Mouse (Mus musculus): ENCODE measurements around the gene Tesk1. TPM values are rescaled to one million over a fixed set of nuclear protein-coding genes. Genes with fewer than 3 reads are reported as not detected.
"Not testable (repeated sequence)": the region's sequence is repeated elsewhere in the genome, so short reads cannot be mapped to it uniquely, and the experiment has no call there.

Tesk1 gene
- polyA plus RNA-seq, 1 experiment from 2014 or later = 22.6 TPM

GRCm38 (mm10) chr4:43480985-43481384 is 39.2 kb downstream of the Tesk1 start:
- DNase-seq (ENCODE audit: low spot score) (no peak), ATAC-seq (ENCODE audit: low FRiP score) (no peak)
- no peaks in the 10 kb centered on the region for H3K27me3 ChIP-seq (ENCODE audit: control insufficient read depth, insufficient read depth, low read length)
- no peaks in the 10 kb centered on the region for H3K36me3 ChIP-seq (replicated peaks; ENCODE audit: control insufficient read depth, insufficient read depth)
- no peak overlapping the region for H3K4me3 ChIP-seq (replicated peaks; ENCODE audit: low read length)
- H3K9me3 ChIP-seq (ENCODE audit: control insufficient read depth, low read length) = no peaks in the 10 kb centered on the region
- H3K27ac ChIP-seq = no peak overlapping the region
- 0 out of 2 replicates have a peak, but pooled peaks cover 6% of the 10 kb centered on the region for H3K4me1 ChIP-seq (replicated peaks; ENCODE audit: control insufficient read depth, insufficient read depth, low read length)
- no peak overlapping the region for H3K4me2 ChIP-seq (replicated peaks)
- H3K9ac ChIP-seq = no peak overlapping the region
- 86% methylated on average over 5 of the region's 5 CpGs for WGBS

DNA sequence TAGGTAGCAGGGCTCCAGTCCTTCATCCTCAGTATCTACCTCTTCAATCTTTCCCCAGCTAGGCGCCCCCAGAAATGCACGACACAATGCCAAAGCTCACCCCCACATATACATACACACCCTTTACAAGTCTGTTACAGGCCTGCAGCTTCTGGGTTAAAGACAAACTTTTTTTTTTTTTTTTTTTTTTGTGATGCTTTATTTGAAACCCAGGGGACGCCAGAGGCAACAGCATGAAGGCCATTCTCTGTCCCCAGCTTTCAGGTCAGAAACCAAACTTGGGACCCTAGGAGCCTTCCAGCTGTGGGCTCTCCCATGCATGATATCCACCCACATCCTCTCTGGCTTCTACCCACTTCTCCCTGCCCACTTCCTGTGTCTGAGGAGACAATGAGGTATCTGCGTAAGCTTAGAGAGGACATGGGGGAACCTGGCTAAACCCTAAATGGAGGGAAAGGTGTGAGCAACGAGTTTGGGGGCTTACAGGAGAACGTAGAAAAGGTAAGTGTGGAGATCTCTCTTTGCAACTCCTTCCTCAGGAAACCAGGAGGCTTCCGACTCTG is 40.2 kb downstream of the Tesk1 start:
- no peak overlapping the region for H3K4me3 ChIP-seq (replicated peaks; ENCODE audit: low read length)
- no peak for ATAC-seq (ENCODE audit: low FRiP score)
- H3K9ac ChIP-seq = no peak overlapping the region
- H3K27ac ChIP-seq = no peak overlapping the region
- H3K36me3 ChIP-seq (replicated peaks; ENCODE audit: control insufficient read depth, insufficient read depth) = no peaks in the 10 kb centered on the region
- no peaks in the 10 kb centered on the region for H3K27me3 ChIP-seq (ENCODE audit: control insufficient read depth, insufficient read depth, low read length)
- no peaks in the 10 kb centered on the region for H3K9me3 ChIP-seq (ENCODE audit: control insufficient read depth, low read length)
- WGBS = 76% methylated on average over 7 of the region's 7 CpGs
- no peak overlapping the region for H3K4me2 ChIP-seq (replicated peaks)
- 0 out of 2 replicates have a peak, but pooled peaks cover 6% of the 10 kb centered on the region for H3K4me1 ChIP-seq (replicated peaks; ENCODE audit: control insufficient read depth, insufficient read depth, low read length)
- DNase-seq (ENCODE audit: low spot score) = no peak

DNA sequence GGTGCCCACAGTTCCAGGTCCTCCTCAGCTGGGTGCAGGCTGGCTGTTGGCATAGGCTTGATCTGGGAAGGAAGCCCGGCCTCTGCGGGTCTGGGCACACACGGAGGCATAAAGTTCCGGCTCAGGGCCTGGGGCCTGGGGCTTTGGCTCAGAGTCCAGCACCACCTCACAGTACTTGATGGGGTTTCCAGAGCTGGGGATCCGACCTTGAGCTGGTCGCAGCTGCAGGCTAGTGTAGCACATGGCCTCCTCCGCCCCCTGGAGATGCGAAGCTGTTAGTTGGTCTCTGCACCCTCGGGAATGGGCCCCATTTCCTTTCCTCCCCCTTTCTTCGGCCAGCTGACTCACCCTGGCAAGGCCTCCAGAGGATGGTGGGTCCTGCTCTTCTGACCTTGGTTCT is 40.9 kb downstream of the Tesk1 start:
- Histone ChIP-seq H3K9ac (no peak overlapping the region), H3K9me3 (ENCODE audit: control insufficient read depth, low read length) (no peaks in the 10 kb centered on the region), H3K4me3 (replicated peaks; ENCODE audit: low read length) (no peak overlapping the region), H3K36me3 (replicated peaks; ENCODE audit: control insufficient read depth, insufficient read depth) (no peaks in the 10 kb centered on the region), H3K27me3 (ENCODE audit: control insufficient read depth, insufficient read depth, low read length) (no peaks in the 10 kb centered on the region), H3K27ac (no peak overlapping the region), H3K4me2 (replicated peaks) (no peak overlapping the region), H3K4me1 (replicated peaks; ENCODE audit: control insufficient read depth, insufficient read depth, low read length) (0 out of 2 replicates have a peak, but pooled peaks cover 6% of the 10 kb centered on the region)
- DNase-seq (ENCODE audit: low spot score) (no peak), ATAC-seq (ENCODE audit: low FRiP score) (no peak)
- WGBS = 74% methylated on average over 10 of the region's 10 CpGs

DNA sequence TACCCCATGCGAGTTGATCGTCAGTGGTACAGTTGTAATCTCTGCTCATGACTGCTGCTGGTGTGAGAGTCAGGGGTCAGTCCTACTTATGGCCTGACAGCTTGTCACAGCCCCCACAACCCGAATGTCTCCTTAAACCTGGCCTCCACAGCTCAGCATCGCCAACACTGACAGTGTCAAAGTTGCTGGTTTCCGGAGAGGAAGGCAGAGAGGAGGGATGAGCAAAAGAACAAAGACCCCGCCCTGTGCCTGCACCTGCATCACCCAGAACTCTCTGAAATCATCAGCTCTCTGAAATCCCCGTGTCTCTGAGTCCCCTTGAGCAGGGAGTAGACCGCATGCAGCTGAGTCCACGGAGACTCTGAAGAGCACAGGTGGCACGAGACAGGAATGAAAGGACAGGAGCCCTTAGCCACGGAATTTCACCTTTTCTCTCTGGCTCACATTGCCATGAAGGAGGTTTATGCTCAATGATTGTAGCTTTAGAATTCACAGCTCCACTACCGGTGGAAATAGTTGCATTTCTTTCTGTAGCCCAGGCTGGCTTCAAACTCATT is 41.9 kb downstream of the Tesk1 start, which contains the start of gene Sit1:
Gene Sit1 (minus strand): TSS at position 200 of the 557 bp plus-strand sequence.
- WGBS = 63% methylated on average over 12 of the region's 12 CpGs

DNA sequence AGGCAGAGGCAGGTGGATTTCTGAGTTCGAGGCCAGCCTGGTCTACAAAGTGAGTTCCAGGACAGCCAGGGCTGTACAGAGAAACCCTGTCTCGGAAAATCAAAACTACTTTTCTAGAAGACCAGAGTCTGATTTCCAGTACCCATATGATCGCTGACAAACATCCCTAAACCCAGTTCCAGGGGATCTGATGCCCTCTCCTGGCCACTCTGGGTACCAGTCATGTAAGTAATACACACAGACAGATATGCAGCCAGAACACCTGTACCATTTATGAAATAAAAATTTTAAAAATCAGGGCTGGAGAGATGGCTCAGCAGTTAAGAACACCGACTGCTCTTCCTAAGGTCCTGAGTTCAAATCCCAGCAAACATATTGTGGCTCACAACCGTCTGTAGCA is 43.9 kb downstream of the Tesk1 start:
- not testable (repeated sequence) for H3K9ac ChIP-seq; H3K4me2 ChIP-seq (replicated peaks); H3K27me3 ChIP-seq (ENCODE audit: control insufficient read depth, insufficient read depth, low read length); H3K9me3 ChIP-seq (ENCODE audit: control insufficient read depth, low read length); H3K4me3 ChIP-seq (replicated peaks; ENCODE audit: low read length); H3K4me1 ChIP-seq (replicated peaks; ENCODE audit: control insufficient read depth, insufficient read depth, low read length); H3K27ac ChIP-seq; DNase-seq (ENCODE audit: low spot score); H3K36me3 ChIP-seq (replicated peaks; ENCODE audit: control insufficient read depth, insufficient read depth); ATAC-seq (ENCODE audit: low FRiP score)
- 85% methylated on average over 5 of the region's 5 CpGs for WGBS

More for the DNA sequence above, 41.9 kb downstream of the Tesk1 start, which contains the start of gene Sit1:
- Histone ChIP-seq H3K9ac (no peak within 1 kb of the TSS), H3K4me3 (replicated peaks; ENCODE audit: low read length) (no peak within 1 kb of the TSS), H3K9me3 (ENCODE audit: control insufficient read depth, low read length) (no peaks in the 10 kb centered on the region), H3K4me2 (replicated peaks) (no peak within 1 kb of the TSS), H3K27ac (no peak within 1 kb of the TSS), H3K4me1 (replicated peaks; ENCODE audit: control insufficient read depth, insufficient read depth, low read length) (no peaks in the 10 kb centered on the region), H3K27me3 (ENCODE audit: control insufficient read depth, insufficient read depth, low read length) (no peaks in the 10 kb centered on the region), H3K36me3 (replicated peaks; ENCODE audit: control insufficient read depth, insufficient read depth) (no peaks in the 10 kb centered on the region)
- DNase-seq (ENCODE audit: low spot score) = no peak
- ATAC-seq (ENCODE audit: low FRiP score) = no peak

DNA sequence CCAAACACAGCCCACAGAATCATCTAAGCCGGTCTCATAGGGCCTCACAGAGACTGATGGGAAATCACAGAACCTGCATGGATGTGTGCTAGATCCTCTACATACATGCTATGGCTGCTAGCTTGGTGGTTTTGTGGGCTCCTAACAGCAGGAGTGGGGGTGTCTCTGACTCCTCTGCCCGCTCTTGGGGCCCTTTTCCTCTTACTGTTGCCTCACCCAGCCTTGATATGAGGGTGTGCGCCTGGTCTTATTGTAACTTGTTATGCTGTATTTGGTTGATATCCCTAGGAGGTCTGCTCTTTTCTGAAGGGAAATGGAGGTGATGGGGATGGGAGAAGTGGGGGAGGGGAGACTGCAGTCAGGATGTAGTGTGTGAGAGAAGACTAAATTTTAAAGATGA is 47.9 kb downstream of the Tesk1 start:
- 93% methylated on average over 3 of the region's 3 CpGs for whole genome bisulfite sequencing
- DNase-seq (ENCODE audit: low spot score) (no peak), ATAC-seq (ENCODE audit: low FRiP score) (no peak)
- Histone ChIP-seq H3K9ac (no peak overlapping the region), H3K4me1 (replicated peaks; ENCODE audit: control insufficient read depth, insufficient read depth, low read length) (peaks cover 11% of the 10 kb centered on the region), H3K36me3 (replicated peaks; ENCODE audit: control insufficient read depth, insufficient read depth) (no peaks in the 10 kb centered on the region), H3K27ac (no peak overlapping the region), H3K4me2 (replicated peaks) (no peak overlapping the region), H3K9me3 (ENCODE audit: control insufficient read depth, low read length) (peaks cover 4% of the 10 kb centered on the region; the same call in 1 of the 2 replicates), H3K27me3 (ENCODE audit: control insufficient read depth, insufficient read depth, low read length) (no peaks in the 10 kb centered on the region), H3K4me3 (replicated peaks; ENCODE audit: low read length) (no peak overlapping the region)

DNA sequence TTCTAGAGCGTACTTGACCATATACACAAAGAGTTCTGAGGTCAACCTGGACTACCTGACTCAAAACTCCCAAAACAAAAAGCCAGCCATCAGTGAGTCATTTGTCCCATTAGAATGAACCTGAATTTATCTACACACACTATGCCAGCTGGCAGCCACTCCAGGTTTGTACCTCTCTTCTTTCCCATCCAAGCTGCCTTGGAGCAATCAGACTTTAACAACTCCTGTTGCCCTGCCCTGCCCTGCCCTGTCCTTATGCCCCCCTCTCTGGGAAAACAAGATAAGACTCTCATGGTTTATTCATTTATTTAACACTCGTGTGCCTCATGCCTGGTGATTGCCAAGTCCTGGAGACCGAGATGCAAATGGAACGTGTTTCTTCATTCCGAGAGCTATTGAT is 49.1 kb downstream of the Tesk1 start:
- DNase-seq (ENCODE audit: low spot score) (no peak), ATAC-seq (ENCODE audit: low FRiP score) (no peak)
- peaks cover 5% of the 10 kb centered on the region; the same call in 1 of the 2 replicates for H3K36me3 ChIP-seq (replicated peaks; ENCODE audit: control insufficient read depth, insufficient read depth)
- no peak overlapping the region for H3K4me3 ChIP-seq (replicated peaks; ENCODE audit: low read length)
- no peak overlapping the region for H3K9ac ChIP-seq
- H3K27me3 ChIP-seq (ENCODE audit: control insufficient read depth, insufficient read depth, low read length) = no peaks in the 10 kb centered on the region
- 83% methylated on average over 5 of the region's 5 CpGs for WGBS
- H3K4me2 ChIP-seq (replicated peaks) = no peak overlapping the region
- H3K9me3 ChIP-seq (ENCODE audit: control insufficient read depth, low read length) = peaks cover 4% of the 10 kb centered on the region; the same call in 1 of the 2 replicates
- no peak overlapping the region for H3K27ac ChIP-seq
- peaks cover 18% of the 10 kb centered on the region for H3K4me1 ChIP-seq (replicated peaks; ENCODE audit: control insufficient read depth, insufficient read depth, low read length)

GRCm38 (mm10) chr4:43492101-43492820 is 50.5 kb downstream of the Tesk1 start:
- peak; percentile 38 for DNase-seq (ENCODE audit: low spot score)

GRCm38 (mm10) chr4:43492821-43493185 is 51.1 kb downstream of the Tesk1 start, which contains the start of gene Ccdc107:
Gene Ccdc107, plus strand, starts transcription at chr4:43492900.
- DNase-seq (ENCODE audit: low spot score) (peak; percentile 89), ATAC-seq (ENCODE audit: low FRiP score) (peak; percentile 97)
- peak within 1 kb of the TSS; percentile 90 for H3K27ac ChIP-seq
- no peaks in the 10 kb centered on the region for H3K27me3 ChIP-seq (ENCODE audit: control insufficient read depth, insufficient read depth, low read length)
- H3K4me2 ChIP-seq (replicated peaks) = peak within 1 kb of the TSS; percentile 52
- H3K9ac ChIP-seq = peak within 1 kb of the TSS; percentile 83
- peaks cover 4% of the 10 kb centered on the region; the same call in 1 of the 2 replicates for H3K9me3 ChIP-seq (ENCODE audit: control insufficient read depth, low read length)
- H3K4me3 ChIP-seq (replicated peaks; ENCODE audit: low read length) = peak within 1 kb of the TSS; percentile 56
- WGBS = under 1% methylated on average over 25 of the region's 25 CpGs
- H3K4me1 ChIP-seq (replicated peaks; ENCODE audit: control insufficient read depth, insufficient read depth, low read length) = peaks cover 18% of the 10 kb centered on the region
- H3K36me3 ChIP-seq (replicated peaks; ENCODE audit: control insufficient read depth, insufficient read depth) = peaks cover 5% of the 10 kb centered on the region; the same call in 1 of the 2 replicates

More at GRCm38 (mm10) chr4:43492101-43492820, 50.5 kb downstream of the Tesk1 start:
- peaks cover 18% of the 10 kb centered on the region for H3K4me1 ChIP-seq (replicated peaks; ENCODE audit: control insufficient read depth, insufficient read depth, low read length)
- peaks cover 5% of the 10 kb centered on the region; the same call in 1 of the 2 replicates for H3K36me3 ChIP-seq (replicated peaks; ENCODE audit: control insufficient read depth, insufficient read depth)
- no peak for ATAC-seq (ENCODE audit: low FRiP score)
- H3K9ac ChIP-seq = 0 out of 2 replicates have a peak overlapping the region, but pooled peaks have one; percentile 0
- H3K27ac ChIP-seq = peak overlapping the region; percentile 90
- WGBS = 44% methylated on average over 12 of the region's 12 CpGs
- H3K9me3 ChIP-seq (ENCODE audit: control insufficient read depth, low read length) = peaks cover 4% of the 10 kb centered on the region; the same call in 1 of the 2 replicates
- peak overlapping the region; percentile 56 for H3K4me3 ChIP-seq (replicated peaks; ENCODE audit: low read length)
- H3K27me3 ChIP-seq (ENCODE audit: control insufficient read depth, insufficient read depth, low read length) = no peaks in the 10 kb centered on the region
- H3K4me2 ChIP-seq (replicated peaks) = peak overlapping the region; percentile 52
